Mouse (Mus musculus): ENCODE data around the gene Nmu. TPM values are rescaled to one million over a fixed set of nuclear protein-coding genes. Genes with fewer than 3 reads are reported as not detected.

Nmu gene
- polyA plus RNA-seq (2012; rRNA removed), result 12.5 and 27.3 TPM in 2 replicates

DNA sequence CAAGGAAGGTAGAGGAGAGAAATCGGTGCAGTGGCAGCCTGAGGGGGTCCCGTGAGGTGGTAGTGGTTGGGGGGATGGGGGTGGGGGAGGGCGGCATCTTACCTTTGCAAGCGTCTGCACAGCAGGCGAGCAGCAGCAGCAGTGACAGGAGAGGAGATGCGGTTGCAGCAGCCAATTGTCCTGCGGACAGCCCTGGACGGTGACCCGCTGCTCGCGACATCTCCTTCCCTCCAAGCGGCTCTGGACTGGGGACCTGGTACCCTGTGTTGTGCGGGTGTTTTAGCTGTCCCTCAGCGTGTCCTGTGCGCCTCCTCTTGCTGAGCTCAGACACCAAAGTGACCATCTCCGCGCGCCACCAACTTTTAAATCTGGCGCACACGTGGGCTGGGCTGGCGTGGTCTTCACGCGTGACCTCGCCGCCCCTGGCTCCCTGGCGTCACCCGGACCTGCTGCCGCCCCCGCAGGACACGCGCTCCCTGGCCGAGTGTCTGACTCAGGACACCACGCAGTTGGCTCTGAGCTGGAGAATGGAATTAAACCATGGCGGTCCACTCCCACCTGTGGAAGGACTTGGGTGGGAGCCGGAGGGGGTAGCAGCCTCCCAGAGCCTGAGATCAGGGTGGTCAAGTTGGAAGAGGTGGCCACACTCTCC is at the start of gene Nmu:
Gene Nmu (minus strand): TSS at position 336 of the 652 bp plus-strand sequence.

GRCm38 (mm10) chr5:76330953-76331352 is 32.6 kb downstream of the Nmu start, which contains the start of gene Pdcl2:
TSS of gene Pdcl2 (minus strand) at chr5:76331156.

DNA sequence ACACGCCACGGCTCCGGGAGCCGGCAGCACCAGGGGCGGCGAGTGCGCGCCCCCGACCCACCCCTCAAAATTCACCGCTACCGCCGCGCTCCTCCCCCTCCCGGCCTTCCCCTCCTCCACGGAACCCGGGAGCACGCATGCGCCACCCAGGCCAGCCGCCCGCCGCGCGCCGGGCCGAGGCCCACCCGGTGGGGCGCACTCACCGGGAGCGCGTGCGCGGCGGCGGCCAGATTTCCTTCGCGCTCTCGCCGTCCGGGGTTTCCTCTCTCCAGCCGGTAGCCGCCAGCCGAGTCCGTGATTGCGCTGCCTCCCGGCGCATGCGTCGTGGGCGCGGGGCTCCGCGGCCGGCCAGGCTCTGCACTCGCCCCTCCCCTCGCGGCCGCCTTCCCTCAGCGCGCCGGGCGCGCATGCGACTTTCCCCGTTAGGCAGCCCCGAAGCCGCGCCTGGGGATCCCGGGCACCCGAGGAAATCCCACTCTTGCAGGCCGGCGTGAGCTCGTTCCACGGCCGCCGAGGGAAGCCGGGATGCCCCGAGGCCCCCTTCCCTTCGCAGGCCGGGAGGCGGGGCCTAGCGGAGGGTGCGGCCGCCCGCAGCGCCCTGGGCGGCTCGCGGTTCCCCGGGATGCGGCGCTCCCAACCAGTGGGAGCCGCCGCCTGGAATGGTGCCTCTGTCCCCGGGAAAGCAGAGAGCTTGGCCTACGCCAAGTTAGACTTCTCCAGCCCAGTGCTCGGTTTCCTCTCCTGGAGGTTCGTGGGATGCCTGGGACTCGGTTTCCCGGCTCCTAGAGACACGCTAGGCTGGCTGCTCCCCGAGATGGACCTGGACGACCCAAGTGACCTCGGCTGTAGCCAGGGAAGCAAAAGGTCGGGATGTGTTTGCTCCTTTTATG is 58.9 kb downstream of the Nmu start, which contains the start of gene Clock:
Gene Clock (minus strand): TSS at position 341 of the 890 bp plus-strand sequence.

Other genes starting within 250 kb of the Nmu start
- 51.1 and 161 TPM in 2 replicates for gene Srd5a3, start 223.5 kb downstream of the Nmu start, polyA plus RNA-seq (2012; rRNA removed)
- 41.6 and 124 TPM in 2 replicates for gene Tmem165, start 179.9 kb downstream of the Nmu start, polyA plus RNA-seq (2012; rRNA removed)
- 3.5 and 5.4 TPM in 2 replicates for gene Clock, start 59.0 kb downstream of the Nmu start, polyA plus RNA-seq (2012; rRNA removed)
- gene Pdcl2, start 32.6 kb downstream of the Nmu start, polyA plus RNA-seq (2012; rRNA removed), result not detected in 2 replicates
- gene Gm7271, start 120.3 kb upstream of the Nmu start, polyA plus RNA-seq (2012; rRNA removed), result not detected in 2 replicates
- 4.4 and 6.1 TPM in 2 replicates for gene Exoc1, start 165.5 kb upstream of the Nmu start, polyA plus RNA-seq (2012; rRNA removed)
- 0.12 and 0.17 TPM in 2 replicates for gene Cep135, start 224.9 kb upstream of the Nmu start, polyA plus RNA-seq (2012; rRNA removed)

Data from stomach, adult 2 months (tissue).